Mouse (Mus musculus): Measurements from ENCODE around the gene Chit1.

DNA sequence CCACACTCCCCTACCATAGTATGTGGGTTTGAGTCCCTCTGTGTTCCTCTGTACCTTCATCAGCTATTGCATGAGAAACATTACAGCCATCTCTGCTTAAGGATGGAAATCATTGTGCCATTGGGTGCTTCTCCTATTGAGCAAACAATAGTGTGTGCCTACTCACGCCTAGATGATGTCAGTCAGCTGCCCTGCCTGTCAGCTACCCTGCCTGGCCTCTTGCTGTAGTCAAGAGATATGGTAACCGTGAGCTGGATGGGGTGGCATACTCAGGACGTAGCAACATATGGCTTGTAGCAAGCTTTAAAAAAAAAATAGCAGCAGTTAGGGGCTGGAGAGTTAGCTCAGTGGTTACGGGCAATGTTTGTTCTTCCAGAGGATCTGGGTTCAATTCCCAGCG, 593 bp upstream of the Chit1 start:
- no peak for TF ChIP-seq RAD21 (IDR thresholded peaks at IDR 0.05; ENCODE audit: low read depth, low read length)
- no peak for TF ChIP-seq NRF1 (IDR thresholded peaks at IDR 0.05; ENCODE audit: insufficient read depth, low read depth, low read length, poor library complexity, severe bottlenecking)
- TF ChIP-seq TCF12 (IDR thresholded peaks at IDR 0.05; ENCODE audit: low read depth, low read length) = no peak
- TF ChIP-seq POLR2A (IDR thresholded peaks at IDR 0.05; ENCODE audit: control insufficient read depth in 1 of 2, insufficient read depth in 1 of 2, low read depth in 1 of 2, low read length in 2 of 2, poor library complexity in 1 of 2) = no peak
- no peak for TF ChIP-seq CHD1 (IDR thresholded peaks at IDR 0.05; ENCODE audit: low read depth, low read length)
- no peak for TF ChIP-seq E2F4 (IDR thresholded peaks at IDR 0.05; ENCODE audit: borderline replicate concordance, low read depth, low read length)
- TF ChIP-seq EP300 (IDR thresholded peaks at IDR 0.05; ENCODE audit: low read depth in 1 of 2, low read length in 2 of 2) = no peak
- no peak for TF ChIP-seq GATA1 (IDR thresholded peaks at IDR 0.05; ENCODE audit: low read depth, low read length)
- no peak for TF ChIP-seq BHLHE40 (IDR thresholded peaks at IDR 0.05; ENCODE audit: borderline replicate concordance, low read depth, low read length)
- no peak for TF ChIP-seq MYC (IDR thresholded peaks at IDR 0.05; ENCODE audit: low read depth, low read length)

Measured in MEL (cell line).